Mouse (Mus musculus): ENCODE results near the gene Garnl3. TPM values are rescaled to one million over a fixed set of nuclear protein-coding genes. Genes with fewer than 3 reads are reported as not detected.

The Garnl3 gene
- polyA plus RNA-seq (2014; fragmentation: Nextera tagmentation; extraction: Ambion mirVana) = 12.8 and 13.6 TPM in 2 replicates

DNA sequence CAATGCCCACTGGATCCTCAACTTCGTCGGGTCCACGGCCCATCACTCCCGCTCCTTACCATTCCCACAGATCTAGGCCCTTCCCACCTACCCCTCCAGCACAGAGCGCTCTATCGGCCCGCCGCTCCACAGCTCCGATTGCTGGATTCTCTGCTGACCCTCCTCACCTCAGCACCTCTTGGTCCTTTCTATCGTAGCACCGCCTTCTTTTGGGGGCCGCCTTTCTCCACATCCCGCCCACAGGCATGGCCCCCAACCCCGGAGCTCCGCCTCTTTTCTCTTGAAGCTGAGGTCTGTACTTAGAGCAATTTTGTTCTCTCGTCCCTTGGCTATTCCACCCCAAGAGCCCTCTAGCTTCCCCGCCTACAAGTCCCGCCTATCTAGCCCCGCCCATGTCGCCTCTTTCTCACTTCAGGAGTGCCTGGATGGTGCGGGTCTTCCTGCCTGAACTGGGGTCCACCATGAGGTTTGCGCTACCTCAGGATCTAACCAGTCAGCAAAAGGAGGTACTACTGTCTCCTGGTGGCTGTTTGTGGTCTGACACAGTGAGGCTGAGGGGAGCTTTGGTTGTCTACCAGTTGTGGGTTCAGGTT, at the start of gene Garnl3:
Garnl3 (minus strand) TSS at position 155 of the 593 bp plus-strand sequence.
- Histone ChIP-seq H3K27me3 (ENCODE audit: control insufficient read depth, insufficient read depth, low read length) (peaks cover 19% of the 10 kb centered on the region), H3K4me3 (ENCODE audit: low read depth, low read length) (peak within 1 kb of the TSS; percentile 74), H3K4me1 (ENCODE audit: control insufficient read depth, insufficient read depth, low read length) (peaks cover 13% of the 10 kb centered on the region), H3K9ac (ENCODE audit: low read length) (peak within 1 kb of the TSS; percentile 72), H3K9me3 (ENCODE audit: control insufficient read depth, low read length) (no peaks in the 10 kb centered on the region), H3K27ac (ENCODE audit: low read depth, low read length) (no peak within 1 kb of the TSS), H3K36me3 (ENCODE audit: control insufficient read depth, insufficient read depth, low read length) (no peaks in the 10 kb centered on the region), H3K4me2 (peak within 1 kb of the TSS; percentile 99)
- ATAC-seq (ENCODE audit: low FRiP score) (peak; percentile 53), DNase-seq (ENCODE audit: low spot score, missing footprints) (no peak)
- WGBS = under 1% methylated on average over 22 of the region's 22 CpGs

DNA sequence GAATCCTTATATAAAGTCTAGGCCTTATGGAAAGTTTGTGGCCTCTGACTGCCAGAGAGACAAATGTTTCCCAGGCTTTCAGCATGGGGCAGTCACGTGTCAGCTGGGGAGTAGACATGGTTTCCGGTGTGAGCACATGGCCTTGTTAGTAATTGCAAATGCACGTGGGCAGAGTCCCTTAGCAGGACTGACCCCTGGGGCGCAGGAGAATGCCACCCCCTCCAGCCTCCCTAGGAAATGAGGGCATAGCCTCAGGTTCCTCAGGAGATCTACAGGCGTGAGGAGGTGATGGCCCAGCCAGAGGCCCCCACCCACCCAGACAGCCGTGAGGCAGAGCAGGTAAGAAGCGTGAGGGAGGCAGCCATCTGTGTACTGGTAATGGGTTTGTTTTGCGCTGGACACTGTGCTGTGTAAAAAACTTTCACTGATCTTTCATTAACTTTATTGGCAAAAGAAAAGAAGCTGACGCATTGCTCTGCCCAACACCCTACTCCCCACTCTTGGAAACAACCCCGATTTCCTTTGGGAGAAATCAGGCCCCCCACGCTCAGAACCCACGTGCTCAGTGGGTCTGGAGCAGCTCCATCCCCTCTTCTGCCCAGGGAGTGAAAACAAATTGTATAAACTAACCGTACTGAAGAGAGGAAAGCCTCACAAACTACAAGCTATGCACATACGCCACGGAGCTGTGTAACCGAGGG, 48.6 kb upstream of the Garnl3 start:
- no peak for DNase-seq (ENCODE audit: low spot score, missing footprints)
- ATAC-seq (ENCODE audit: low FRiP score) = no peak
- peaks cover 23% of the 10 kb centered on the region for H3K4me1 ChIP-seq (ENCODE audit: control insufficient read depth, insufficient read depth, low read length)
- H3K4me3 ChIP-seq (ENCODE audit: low read depth, low read length) = no peak overlapping the region
- no peaks in the 10 kb centered on the region for H3K27me3 ChIP-seq (ENCODE audit: control insufficient read depth, insufficient read depth, low read length)
- no peak overlapping the region for H3K27ac ChIP-seq (ENCODE audit: low read depth, low read length)
- H3K36me3 ChIP-seq (ENCODE audit: control insufficient read depth, insufficient read depth, low read length) = no peaks in the 10 kb centered on the region
- 64% methylated on average over 16 of the region's 16 CpGs for WGBS
- no peaks in the 10 kb centered on the region for H3K9me3 ChIP-seq (ENCODE audit: control insufficient read depth, low read length)
- no peak overlapping the region for H3K4me2 ChIP-seq
- H3K9ac ChIP-seq (ENCODE audit: low read length) = no peak overlapping the region

GRCm38 (mm10) chr2:33179171-33179929, 47.9 kb upstream of the Garnl3 start:
- H3K9ac ChIP-seq (ENCODE audit: low read length) = peak overlapping the region; percentile 30; the same call in 1 of the 2 replicates
- H3K27ac ChIP-seq (ENCODE audit: low read depth, low read length) = no peak overlapping the region

DNA sequence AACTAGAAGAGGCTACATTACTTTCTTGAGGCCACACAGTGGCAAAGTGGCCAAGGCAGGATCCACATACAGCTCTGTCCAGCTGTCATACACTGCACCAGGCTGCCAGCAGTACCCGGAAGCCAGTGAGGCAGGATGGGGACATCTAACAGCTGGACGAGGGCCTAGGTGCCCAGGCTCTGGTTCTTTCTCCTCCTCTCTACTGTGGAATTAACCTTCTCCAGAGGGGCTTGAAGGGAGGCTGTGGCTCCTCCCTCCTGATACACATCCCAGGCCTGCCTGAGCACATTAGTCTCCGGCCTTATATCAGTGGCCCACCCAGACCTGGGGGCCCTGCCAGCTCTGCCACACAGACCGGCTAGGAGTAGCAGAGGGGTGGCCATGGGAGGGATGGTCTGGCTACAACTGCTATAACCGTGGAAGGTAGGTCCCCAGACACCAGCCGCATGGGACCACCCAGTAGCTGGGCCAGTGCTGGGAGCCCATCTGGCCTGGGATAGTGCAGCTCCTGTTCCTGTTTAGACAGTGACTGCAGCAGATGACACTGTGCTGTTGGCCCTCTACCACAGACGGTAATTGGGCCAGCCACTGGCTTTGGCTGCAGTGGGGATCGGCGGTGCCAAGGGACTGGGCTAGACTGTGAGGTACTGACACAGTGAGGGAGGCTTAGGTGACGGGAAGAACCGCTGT, 46.9 kb upstream of the Garnl3 start:
- H3K9ac ChIP-seq (ENCODE audit: low read length) = no peak overlapping the region
- H3K27ac ChIP-seq (ENCODE audit: low read depth, low read length) = no peak overlapping the region
- WGBS = 60% methylated on average over 11 of the region's 11 CpGs
- ATAC-seq (ENCODE audit: low FRiP score) (peak; percentile 42; the same call in 1 of the 2 replicates), DNase-seq (ENCODE audit: low spot score, missing footprints) (peak; percentile 89)
- no peaks in the 10 kb centered on the region for H3K27me3 ChIP-seq (ENCODE audit: control insufficient read depth, insufficient read depth, low read length)
- H3K36me3 ChIP-seq (ENCODE audit: control insufficient read depth, insufficient read depth, low read length) = no peaks in the 10 kb centered on the region
- no peak overlapping the region for H3K4me3 ChIP-seq (ENCODE audit: low read depth, low read length)
- H3K4me1 ChIP-seq (ENCODE audit: control insufficient read depth, insufficient read depth, low read length) = peaks cover 23% of the 10 kb centered on the region
- no peaks in the 10 kb centered on the region for H3K9me3 ChIP-seq (ENCODE audit: control insufficient read depth, low read length)
- H3K4me2 ChIP-seq = no peak overlapping the region

More at GRCm38 (mm10) chr2:33179171-33179929, 47.9 kb upstream of the Garnl3 start:
- Histone ChIP-seq H3K4me2 (no peak overlapping the region), H3K4me3 (ENCODE audit: low read depth, low read length) (no peak overlapping the region), H3K9me3 (ENCODE audit: control insufficient read depth, low read length) (no peaks in the 10 kb centered on the region), H3K4me1 (ENCODE audit: control insufficient read depth, insufficient read depth, low read length) (peaks cover 23% of the 10 kb centered on the region), H3K36me3 (ENCODE audit: control insufficient read depth, insufficient read depth, low read length) (no peaks in the 10 kb centered on the region), H3K27me3 (ENCODE audit: control insufficient read depth, insufficient read depth, low read length) (no peaks in the 10 kb centered on the region)
- ATAC-seq (ENCODE audit: low FRiP score) = no peak
- WGBS = 64% methylated on average over 14 of the region's 14 CpGs
- no peak for DNase-seq (ENCODE audit: low spot score, missing footprints)

GRCm38 (mm10) chr2:33177443-33178242, 46.2 kb upstream of the Garnl3 start:
- ATAC-seq (ENCODE audit: low FRiP score) (no peak), DNase-seq (ENCODE audit: low spot score, missing footprints) (no peak)
- H3K36me3 ChIP-seq (ENCODE audit: control insufficient read depth, insufficient read depth, low read length) = no peaks in the 10 kb centered on the region
- 85% methylated on average over 12 of the region's 12 CpGs for WGBS
- no peaks in the 10 kb centered on the region for H3K27me3 ChIP-seq (ENCODE audit: control insufficient read depth, insufficient read depth, low read length)
- no peaks in the 10 kb centered on the region for H3K9me3 ChIP-seq (ENCODE audit: control insufficient read depth, low read length)
- no peak overlapping the region for H3K27ac ChIP-seq (ENCODE audit: low read depth, low read length)
- H3K4me1 ChIP-seq (ENCODE audit: control insufficient read depth, insufficient read depth, low read length) = peaks cover 23% of the 10 kb centered on the region
- no peak overlapping the region for H3K4me2 ChIP-seq
- no peak overlapping the region for H3K4me3 ChIP-seq (ENCODE audit: low read depth, low read length)
- no peak overlapping the region for H3K9ac ChIP-seq (ENCODE audit: low read length)

GRCm38 (mm10) chr2:33176921-33177320, 45.5 kb upstream of the Garnl3 start:
- H3K27me3 ChIP-seq (ENCODE audit: control insufficient read depth, insufficient read depth, low read length) = no peaks in the 10 kb centered on the region
- H3K9me3 ChIP-seq (ENCODE audit: control insufficient read depth, low read length) = no peaks in the 10 kb centered on the region
- no peak for DNase-seq (ENCODE audit: low spot score, missing footprints)
- ATAC-seq (ENCODE audit: low FRiP score) = no peak
- no peak overlapping the region for H3K9ac ChIP-seq (ENCODE audit: low read length)
- no peaks in the 10 kb centered on the region for H3K36me3 ChIP-seq (ENCODE audit: control insufficient read depth, insufficient read depth, low read length)
- H3K4me3 ChIP-seq (ENCODE audit: low read depth, low read length) = no peak overlapping the region
- peaks cover 23% of the 10 kb centered on the region for H3K4me1 ChIP-seq (ENCODE audit: control insufficient read depth, insufficient read depth, low read length)
- no peak overlapping the region for H3K4me2 ChIP-seq
- 46% methylated on average over 2 of the region's 2 CpGs for WGBS
- H3K27ac ChIP-seq (ENCODE audit: low read depth, low read length) = no peak overlapping the region

DNA sequence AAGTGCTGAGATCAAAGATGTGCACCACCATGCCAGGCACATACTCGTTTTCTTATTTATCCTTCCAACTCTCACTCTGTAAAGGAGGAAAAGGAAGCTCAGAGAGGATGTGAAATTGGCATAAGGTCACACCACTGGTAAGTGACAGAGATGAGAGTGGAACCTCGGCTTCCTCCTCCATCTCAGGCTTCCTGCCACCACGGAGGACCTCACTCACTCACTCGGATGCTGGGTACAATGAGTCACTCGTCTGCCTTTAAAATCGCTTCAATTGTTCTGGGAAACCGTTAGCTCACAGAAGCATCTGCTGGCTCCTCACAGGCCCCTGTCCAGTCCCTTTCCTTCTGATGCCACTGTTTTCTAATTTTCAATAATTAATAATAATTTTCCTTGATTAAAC, 45.1 kb upstream of the Garnl3 start:
- DNase-seq (ENCODE audit: low spot score, missing footprints) (no peak), ATAC-seq (ENCODE audit: low FRiP score) (no peak)
- WGBS = 72% methylated on average over 7 of the region's 7 CpGs
- Histone ChIP-seq H3K4me1 (ENCODE audit: control insufficient read depth, insufficient read depth, low read length) (peaks cover 23% of the 10 kb centered on the region), H3K9me3 (ENCODE audit: control insufficient read depth, low read length) (no peaks in the 10 kb centered on the region), H3K4me2 (no peak overlapping the region), H3K9ac (ENCODE audit: low read length) (no peak overlapping the region), H3K36me3 (ENCODE audit: control insufficient read depth, insufficient read depth, low read length) (no peaks in the 10 kb centered on the region), H3K4me3 (ENCODE audit: low read depth, low read length) (no peak overlapping the region), H3K27me3 (ENCODE audit: control insufficient read depth, insufficient read depth, low read length) (no peaks in the 10 kb centered on the region), H3K27ac (ENCODE audit: low read depth, low read length) (no peak overlapping the region)

DNA sequence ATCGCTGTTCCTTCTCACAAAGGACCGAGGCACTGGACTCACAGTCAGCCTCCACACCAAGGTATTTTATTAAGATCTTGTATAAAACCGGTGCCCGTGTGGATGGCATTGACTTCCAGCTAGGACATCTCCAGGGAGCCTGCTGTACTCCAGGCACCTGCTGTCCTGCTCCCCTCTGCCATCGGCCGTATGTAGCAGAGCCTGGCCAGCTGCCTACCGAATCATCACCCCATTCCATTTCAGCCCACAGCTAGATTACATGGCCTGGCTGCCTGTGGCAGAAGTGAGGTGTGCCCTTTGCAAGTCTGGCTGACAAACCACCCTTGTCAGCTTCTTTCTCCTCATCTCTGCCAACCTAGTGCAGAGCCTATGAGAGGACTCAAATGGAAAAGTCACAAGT, 42.2 kb upstream of the Garnl3 start:
- H3K4me2 ChIP-seq = no peak overlapping the region
- no peaks in the 10 kb centered on the region for H3K27me3 ChIP-seq (ENCODE audit: control insufficient read depth, insufficient read depth, low read length)
- H3K9me3 ChIP-seq (ENCODE audit: control insufficient read depth, low read length) = no peaks in the 10 kb centered on the region
- no peak overlapping the region for H3K4me3 ChIP-seq (ENCODE audit: low read depth, low read length)
- H3K36me3 ChIP-seq (ENCODE audit: control insufficient read depth, insufficient read depth, low read length) = no peaks in the 10 kb centered on the region
- peaks cover 9% of the 10 kb centered on the region for H3K4me1 ChIP-seq (ENCODE audit: control insufficient read depth, insufficient read depth, low read length)
- H3K9ac ChIP-seq (ENCODE audit: low read length) = no peak overlapping the region
- WGBS = 92% methylated on average over 7 of the region's 7 CpGs
- DNase-seq (ENCODE audit: low spot score, missing footprints) (no peak), ATAC-seq (ENCODE audit: low FRiP score) (no peak)
- no peak overlapping the region for H3K27ac ChIP-seq (ENCODE audit: low read depth, low read length)
